Mouse (Mus musculus): ENCODE data around the gene 1700125H20Rik. TPM values are rescaled to one million over a fixed set of nuclear protein-coding genes. Genes with fewer than 3 reads are reported as not detected.

The 1700125H20Rik gene
- total RNA-seq, 2 experiments from 2014 or later: not detected

DNA sequence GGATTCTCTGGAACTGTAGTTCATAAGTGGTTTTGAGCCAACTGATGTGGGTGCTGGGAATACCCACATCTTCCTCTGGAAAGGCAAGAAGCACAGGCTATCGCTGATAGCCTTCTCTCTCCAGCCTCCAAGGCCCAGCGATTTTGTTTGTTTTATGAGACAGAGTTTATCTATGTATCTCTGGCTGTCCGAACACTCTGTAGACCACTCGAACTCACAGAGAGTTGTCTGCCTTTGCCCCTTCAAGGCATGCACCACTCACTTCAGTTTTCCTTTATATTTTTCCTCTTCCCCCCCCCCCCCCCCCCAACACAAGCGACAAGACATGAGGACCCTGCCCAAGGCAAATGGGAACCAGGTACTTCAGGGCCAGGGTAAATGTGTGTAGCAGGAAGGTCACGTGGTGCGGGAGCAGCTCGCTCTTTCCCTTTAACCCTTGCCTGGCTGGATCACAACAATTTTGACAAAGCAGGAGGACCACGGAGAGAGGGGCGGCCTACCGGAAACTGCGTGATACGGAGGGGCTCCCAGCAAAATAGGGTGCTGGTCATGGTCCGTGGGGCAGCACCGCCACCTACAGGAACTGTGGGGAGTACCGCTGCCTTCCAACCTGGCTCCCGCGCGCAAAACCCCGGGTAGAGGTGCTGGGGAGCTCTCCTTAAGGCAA lies 12.5 kb downstream of the 1700125H20Rik start:
- ATAC-seq (replicated peaks; ENCODE audit: low FRiP score, poor library complexity, severe bottlenecking): peak; percentile 89

DNA sequence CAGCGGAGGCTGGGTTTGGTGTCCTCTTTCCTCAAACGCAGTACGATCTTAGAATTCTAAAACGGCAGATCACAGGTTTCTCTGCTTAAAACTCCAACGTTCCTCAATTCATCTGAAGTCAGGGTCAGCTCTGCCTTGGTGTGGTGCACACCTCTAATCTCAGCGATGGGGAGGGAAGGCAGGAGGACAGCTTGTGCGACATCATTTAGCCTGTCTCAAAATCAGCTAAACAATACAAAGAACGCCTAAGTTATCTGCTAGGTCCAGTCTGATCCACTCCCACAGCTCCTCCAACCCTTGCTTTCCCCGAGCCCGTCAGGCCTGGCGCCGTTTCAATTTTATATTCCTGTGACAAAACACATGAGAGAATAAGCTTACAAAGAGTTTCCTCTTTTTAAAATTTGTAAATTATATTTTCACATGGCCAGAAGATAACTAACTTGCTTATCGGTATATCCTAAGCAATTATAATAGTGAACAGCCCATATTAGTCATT lies 13.1 kb downstream of the 1700125H20Rik start:
- peak; percentile 48 for ATAC-seq (replicated peaks; ENCODE audit: low FRiP score, poor library complexity, severe bottlenecking)

DNA sequence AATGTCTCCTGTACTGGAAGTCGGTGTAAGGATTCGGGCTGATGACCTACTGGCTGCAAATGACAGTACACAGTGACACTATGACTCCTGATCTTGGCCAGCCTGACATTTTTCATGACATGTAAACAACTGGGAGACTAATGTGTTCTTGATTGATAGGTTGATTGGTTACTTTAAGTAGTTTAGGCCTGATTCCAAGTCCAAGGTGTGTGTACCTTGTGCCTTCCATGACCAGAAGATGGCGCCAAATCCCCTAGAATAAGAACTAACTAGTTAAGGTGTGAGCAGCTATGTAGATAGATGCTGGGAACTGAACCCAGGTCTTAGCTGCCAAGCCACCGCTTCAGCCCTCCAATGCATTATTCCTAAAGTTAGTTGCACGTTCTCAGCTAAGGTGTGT lies 13.9 kb downstream of the 1700125H20Rik start:
- peak; percentile 80 for ATAC-seq (replicated peaks; ENCODE audit: low FRiP score, poor library complexity, severe bottlenecking)

DNA sequence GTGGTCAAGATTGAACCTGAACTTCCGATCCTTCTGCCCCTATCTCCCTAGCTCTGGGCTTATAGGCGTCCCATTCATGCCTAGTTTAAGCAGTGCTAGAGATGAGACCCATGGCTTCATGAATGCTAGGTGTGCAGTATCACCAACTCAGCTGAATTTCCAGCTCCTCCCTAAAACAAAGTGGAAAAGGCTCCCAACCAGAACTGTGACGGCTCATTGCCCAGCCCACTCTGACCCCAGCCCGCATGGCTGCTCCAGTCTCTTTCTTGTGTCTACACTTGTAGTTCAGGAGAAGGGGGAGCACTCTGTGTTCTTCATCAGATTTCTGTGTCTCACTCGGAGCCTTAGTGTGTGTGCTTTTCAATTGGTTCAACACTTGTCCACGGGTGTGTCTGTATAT lies 14.6 kb downstream of the 1700125H20Rik start:
- ATAC-seq (replicated peaks; ENCODE audit: low FRiP score, poor library complexity, severe bottlenecking): no peak

DNA sequence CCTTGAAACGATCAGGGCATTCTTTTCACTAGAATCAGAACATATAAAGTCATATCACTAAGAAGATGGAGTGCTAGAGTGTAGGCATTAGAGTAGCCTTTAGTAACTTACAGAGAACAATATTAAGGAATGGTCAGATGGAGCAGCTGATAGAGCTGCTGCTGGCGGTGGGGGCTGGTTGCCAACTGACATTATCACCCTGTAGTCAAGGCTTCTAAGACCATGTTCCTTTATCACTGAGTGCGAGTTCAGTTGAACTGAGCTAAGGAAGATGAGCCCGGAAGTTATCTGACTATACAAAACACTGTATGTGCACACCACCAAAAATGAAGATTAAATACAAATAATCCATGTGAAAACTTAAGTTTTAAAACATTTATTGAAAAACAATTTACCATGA lies 18.9 kb downstream of the 1700125H20Rik start:
- ATAC-seq (replicated peaks; ENCODE audit: low FRiP score, poor library complexity, severe bottlenecking): 0 out of 2 replicates have a peak, but pooled peaks have one; percentile 14

DNA sequence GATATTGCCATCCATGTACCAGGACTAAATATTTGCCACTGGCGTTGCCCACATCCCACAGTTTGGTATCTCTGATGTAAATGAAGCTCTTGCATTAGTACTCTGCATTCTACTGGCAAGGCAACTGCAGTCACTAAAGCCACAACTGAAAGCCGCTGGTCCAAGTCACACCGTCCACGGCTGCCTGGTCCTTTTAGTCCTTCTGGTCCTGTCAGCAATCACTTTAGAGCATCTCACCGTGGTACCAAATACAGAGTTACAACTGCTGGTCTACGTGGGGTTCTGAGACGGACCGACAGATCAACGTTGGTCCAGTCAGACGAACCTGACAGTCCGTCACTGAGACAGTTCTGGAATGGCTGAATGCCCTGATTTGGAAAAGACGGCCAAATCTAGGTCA lies 20.5 kb downstream of the 1700125H20Rik start:
- no peak for ATAC-seq (replicated peaks; ENCODE audit: low FRiP score, poor library complexity, severe bottlenecking)

DNA sequence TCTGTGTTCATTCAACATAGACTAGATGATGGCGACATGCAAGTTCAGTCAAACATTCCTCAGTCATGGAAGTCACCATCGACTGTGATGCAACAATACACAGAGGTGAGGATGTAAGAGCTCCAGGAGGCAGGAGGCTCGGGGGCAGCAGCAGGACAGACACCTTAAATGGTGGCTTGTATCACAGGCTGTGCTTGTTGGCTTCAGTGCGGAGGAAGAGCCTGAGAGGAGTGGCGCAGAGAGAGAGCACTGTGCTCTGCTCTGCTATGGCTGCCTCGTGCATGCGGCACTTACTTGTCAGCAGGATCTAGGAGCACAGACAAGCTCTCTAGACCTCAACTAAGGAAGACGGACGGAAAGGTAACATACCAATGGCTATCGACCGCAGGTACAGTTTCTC lies 24.0 kb downstream of the 1700125H20Rik start:
- ATAC-seq (replicated peaks; ENCODE audit: low FRiP score, poor library complexity, severe bottlenecking): no peak

DNA sequence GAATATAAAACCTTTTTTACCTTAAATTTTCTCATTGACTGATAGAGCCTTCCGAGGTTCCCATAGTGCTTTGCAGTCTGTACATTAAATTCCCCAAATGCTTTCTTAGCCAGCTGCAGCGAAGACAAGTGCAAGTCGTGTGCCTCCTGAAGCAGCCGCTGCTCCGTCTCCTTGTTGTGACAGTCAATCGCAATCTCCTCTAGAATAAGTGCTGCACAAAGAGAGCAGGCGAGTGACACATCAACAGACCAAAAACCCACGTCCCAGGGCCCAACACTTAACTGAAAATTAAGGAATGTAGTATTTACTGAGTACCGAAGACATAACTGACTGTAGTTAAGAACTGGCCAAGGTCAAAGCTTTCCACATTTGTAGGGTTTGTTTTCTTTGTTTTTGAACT lies 25.8 kb downstream of the 1700125H20Rik start:
- no peak for ATAC-seq (replicated peaks; ENCODE audit: low FRiP score, poor library complexity, severe bottlenecking)

DNA sequence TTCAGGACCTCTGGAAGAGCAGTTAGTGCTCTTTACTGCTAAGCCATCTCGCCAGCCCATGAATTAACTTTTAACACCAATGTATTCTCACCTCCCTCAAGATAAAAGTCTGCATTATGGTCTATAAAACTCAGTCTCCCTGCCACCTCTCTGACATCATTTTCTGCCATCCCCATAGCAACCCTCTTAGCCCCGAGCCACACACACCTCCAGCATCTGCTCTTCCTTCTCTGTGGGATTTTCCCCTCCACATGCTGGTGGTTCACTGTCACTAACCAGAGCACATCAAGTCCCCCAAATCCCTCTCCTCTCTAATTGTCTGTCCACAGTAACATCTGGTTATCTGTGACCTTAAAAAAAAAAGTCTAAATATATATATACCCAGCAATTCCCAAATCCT lies 28.7 kb downstream of the 1700125H20Rik start:
- no peak for ATAC-seq (replicated peaks; ENCODE audit: low FRiP score, poor library complexity, severe bottlenecking)

DNA sequence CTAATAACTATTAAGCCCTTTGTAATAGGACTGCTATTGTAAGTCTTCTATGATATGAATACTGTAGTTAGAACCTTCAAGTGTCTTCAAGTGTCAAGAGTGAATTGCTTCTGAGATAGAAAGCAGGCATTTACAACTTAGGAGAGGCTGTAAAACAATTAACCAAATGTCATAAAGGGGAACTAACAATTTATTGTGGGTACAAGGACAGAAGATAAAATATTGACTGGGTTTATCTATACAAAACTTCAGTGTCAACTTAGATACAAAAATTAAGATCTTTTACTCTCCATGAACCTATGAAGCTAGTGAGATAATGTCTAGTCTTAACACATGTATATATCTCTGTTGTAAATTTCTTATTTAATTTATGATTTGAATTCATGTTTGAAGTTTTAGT lies 36.0 kb downstream of the 1700125H20Rik start:
- ATAC-seq (replicated peaks; ENCODE audit: low FRiP score, poor library complexity, severe bottlenecking): no peak

DNA sequence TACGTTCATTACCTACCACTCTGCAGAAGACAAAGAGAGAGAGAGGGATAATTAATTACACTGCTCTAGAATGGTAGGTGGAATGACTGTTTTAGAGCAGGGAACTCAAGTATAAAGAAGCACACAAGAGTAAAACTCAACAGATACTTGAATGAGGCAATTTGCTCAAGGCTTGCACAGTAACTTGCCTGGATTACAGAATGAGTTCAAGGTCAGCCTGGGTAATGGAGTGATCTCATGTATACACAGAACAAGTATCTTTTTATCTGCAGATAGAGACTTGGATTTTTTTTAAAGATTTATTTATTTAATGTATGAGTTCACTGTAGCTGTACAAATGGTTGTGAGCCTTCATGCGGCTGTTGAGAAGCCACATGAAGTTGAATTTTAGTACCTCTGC lies 40.9 kb downstream of the 1700125H20Rik start:
- ATAC-seq (replicated peaks; ENCODE audit: low FRiP score, poor library complexity, severe bottlenecking): no peak

DNA sequence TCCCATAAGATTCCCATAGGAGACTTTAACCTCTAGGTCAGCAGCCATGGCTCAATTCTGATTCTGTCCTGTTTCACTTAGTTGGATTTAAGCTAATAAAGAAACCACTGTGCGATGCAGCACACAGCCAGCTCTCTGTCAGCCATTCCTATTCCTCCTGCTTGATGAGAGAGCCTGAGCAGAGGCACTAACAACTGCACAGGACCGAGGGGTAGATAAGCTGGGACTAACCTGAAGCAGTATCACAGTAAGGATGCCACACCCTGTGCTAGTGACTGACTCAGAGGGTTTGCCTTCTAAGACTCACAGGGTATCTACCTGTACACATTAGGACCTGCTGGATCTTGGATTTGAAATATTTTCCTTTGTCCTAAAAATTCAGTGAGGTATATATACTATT lies 43.0 kb downstream of the 1700125H20Rik start:
- ATAC-seq (replicated peaks; ENCODE audit: low FRiP score, poor library complexity, severe bottlenecking): peak; percentile 86

DNA sequence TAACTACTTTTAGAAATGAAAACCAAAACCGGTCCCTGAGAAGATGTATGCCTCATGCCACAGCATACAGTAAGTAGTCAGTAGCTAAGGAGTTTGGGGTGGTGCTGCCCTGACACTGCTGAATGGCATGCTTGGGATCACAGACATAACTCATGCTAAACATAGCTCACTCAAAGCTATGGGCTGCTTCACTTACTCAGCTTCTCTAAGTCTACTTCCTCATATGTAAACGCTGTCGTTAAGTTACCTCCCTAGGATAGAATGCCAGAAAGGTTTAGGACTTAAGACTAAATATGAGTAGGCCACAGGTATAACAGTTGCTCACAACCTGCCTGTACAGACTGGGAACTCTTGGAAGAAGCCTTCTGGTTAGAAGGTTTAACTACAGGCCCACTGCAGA lies 44.5 kb downstream of the 1700125H20Rik start:
- ATAC-seq (replicated peaks; ENCODE audit: low FRiP score, poor library complexity, severe bottlenecking): no peak

DNA sequence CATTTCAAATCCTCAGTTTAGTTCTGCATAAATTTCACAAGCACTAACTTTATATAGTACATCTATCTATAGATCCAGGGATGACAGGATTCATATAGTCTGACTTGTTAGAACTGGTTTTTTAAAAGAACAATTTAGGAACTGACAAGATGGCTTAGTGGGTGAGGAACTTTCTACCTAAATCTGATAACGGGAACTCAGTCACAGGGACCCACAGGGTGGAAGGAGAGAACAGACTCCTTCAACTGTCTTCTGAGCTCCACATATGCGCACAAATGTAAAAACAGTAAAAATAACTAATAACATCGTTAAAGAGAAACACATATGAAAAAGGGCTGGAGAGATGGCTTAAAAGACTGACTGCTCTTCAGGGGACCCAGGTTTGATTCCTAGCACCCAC lies 48.8 kb downstream of the 1700125H20Rik start:
- no peak for ATAC-seq (replicated peaks; ENCODE audit: low FRiP score, poor library complexity, severe bottlenecking)

DNA sequence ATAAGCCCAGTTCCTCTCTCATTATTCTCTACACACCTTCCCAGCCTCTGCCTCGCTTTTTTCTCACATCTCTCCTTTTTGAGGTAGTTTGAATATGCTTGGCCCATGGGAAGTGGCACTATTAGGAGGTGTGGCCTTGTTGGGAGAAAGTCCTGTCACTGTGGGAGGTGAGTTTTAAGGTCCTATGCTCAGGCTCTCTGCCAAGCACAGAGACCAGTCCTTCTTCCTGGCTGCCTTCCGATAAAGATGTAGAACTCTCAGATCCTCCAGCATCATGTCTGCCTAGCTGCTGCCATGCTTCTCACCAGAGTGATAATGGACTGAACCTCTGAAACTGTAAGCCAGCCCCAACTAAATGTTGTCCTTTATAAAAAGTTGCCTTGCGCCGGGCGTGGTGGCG lies 52.4 kb downstream of the 1700125H20Rik start:
- no peak for ATAC-seq (replicated peaks; ENCODE audit: low FRiP score, poor library complexity, severe bottlenecking)

DNA sequence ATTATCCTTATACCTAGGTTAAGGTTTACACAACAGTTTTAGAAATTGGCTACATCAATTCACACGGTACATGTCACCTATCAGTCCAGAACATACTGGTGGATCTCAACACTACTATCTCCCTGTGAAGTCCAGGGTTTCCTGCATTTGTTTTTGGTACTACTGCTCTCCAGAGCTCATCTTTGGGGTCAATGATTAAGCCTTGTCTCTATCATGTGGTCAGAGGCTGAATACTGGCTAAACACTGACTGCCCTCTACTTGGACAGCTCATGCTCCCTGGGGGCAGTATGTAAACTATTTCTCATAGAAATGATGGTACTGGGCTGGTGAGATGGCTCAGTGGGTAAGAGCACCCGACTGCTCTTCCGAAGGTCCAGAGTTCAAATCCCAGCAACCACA lies 53.0 kb downstream of the 1700125H20Rik start:
- ATAC-seq (replicated peaks; ENCODE audit: low FRiP score, poor library complexity, severe bottlenecking): no peak

Other genes starting within 250 kb of the 1700125H20Rik start
- gene Car4, start 212.6 kb upstream of the 1700125H20Rik start, total RNA-seq (2015; ENCODE audit: low replicate concordance): not detected in 2 replicates
- not detected in 2 replicates for gene Car4, start 212.6 kb upstream of the 1700125H20Rik start, total RNA-seq (2017; ENCODE audit: low replicate concordance)
- 248 and 268 TPM in 2 replicates for gene Usp32, start 30.2 kb upstream of the 1700125H20Rik start, total RNA-seq (2015; ENCODE audit: low replicate concordance)
- 357 and 586 TPM in 2 replicates for gene Usp32, start 30.2 kb upstream of the 1700125H20Rik start, total RNA-seq (2017; ENCODE audit: low replicate concordance)
- 9.7 and 12.2 TPM in 2 replicates for gene Appbp2, start 64.7 kb downstream of the 1700125H20Rik start, total RNA-seq (2015; ENCODE audit: low replicate concordance)
- 8.2 and 10.3 TPM in 2 replicates for gene Appbp2, start 64.7 kb downstream of the 1700125H20Rik start, total RNA-seq (2017; ENCODE audit: low replicate concordance)
- gene Ppm1d, start 140.8 kb downstream of the 1700125H20Rik start, total RNA-seq (2015; ENCODE audit: low replicate concordance): 96.6 and 112 TPM in 2 replicates
- 62.0 and 77.3 TPM in 2 replicates for gene Ppm1d, start 140.8 kb downstream of the 1700125H20Rik start, total RNA-seq (2017; ENCODE audit: low replicate concordance)
- 45.0 and 60.8 TPM in 2 replicates for gene Bcas3, start 182.8 kb downstream of the 1700125H20Rik start, total RNA-seq (2015; ENCODE audit: low replicate concordance)
- 28.0 and 35.8 TPM in 2 replicates for gene Bcas3, start 182.8 kb downstream of the 1700125H20Rik start, total RNA-seq (2017; ENCODE audit: low replicate concordance)